Mouse (Mus musculus): ENCODE data around the gene Fcrla. TPM values are rescaled to one million over a fixed set of nuclear protein-coding genes. Genes with fewer than 3 reads are reported as not detected.

Gene Fcrla
- total RNA-seq, 1 experiment, result not detected

DNA sequence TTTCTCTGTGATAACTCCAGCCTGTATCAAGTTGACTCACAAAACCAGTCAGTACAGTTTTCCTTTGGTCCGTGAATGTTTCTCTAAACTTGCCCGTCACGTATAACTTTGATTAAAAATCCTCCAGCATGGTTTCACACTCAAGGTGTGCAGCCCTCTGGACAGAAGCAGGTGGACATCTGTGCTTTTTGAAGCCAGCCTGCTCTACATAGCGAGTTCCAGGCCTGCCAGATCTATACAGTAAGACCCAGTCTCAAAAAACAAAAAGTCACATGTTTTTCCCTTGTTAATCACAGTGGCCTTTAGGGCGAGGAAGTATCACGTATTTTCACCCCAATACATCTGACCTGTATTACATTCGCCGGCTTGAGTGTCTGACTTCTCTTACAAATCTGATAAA, 43.0 kb downstream of the Fcrla start:
- in situ Hi-C loops (cut with MboI; ENCODE audit: low sequenced_read_pairs in 2 of 2, unreplicated experiment in 2 of 2), result loop anchor here (25.0 kb wide), 2 partner anchors 103 to 353 kb away; partner anchors contain the start of genes Apoa2 (in 1 of the 2), Fcer1g (in 1 of the 2) and Fcgr2b (in 1 of the 2)
- TF ChIP-seq CHD2 (IDR thresholded peaks at IDR 0.05; ENCODE audit: low read depth, low read length) (no peak), MAFK (IDR thresholded peaks at IDR 0.05; ENCODE audit: insufficient read depth, low read depth, low read length) (no peak), HCFC1 (IDR thresholded peaks at IDR 0.05; ENCODE audit: borderline replicate concordance, insufficient read depth, low read length) (no peak), ZNF384 (IDR thresholded peaks at IDR 0.05; ENCODE audit: low read depth, low read length) (no peak), ZC3H11A (IDR thresholded peaks at IDR 0.05; ENCODE audit: borderline replicate concordance, low read depth, low read length) (no peak)
- Histone ChIP-seq H3K4me3 (ENCODE audit: insufficient read depth in 1 of 2, low read depth in 1 of 2, low read length in 2 of 2, poor library complexity in 1 of 2, severe bottlenecking in 1 of 2) (peak overlapping the region; percentile 95 to 98), H3K36me3 (ENCODE audit: control insufficient read depth, insufficient read depth, low read length, poor library complexity, severe bottlenecking) (peaks cover 5% of the 10 kb centered on the region), H3K9ac (ENCODE audit: insufficient read depth, low read depth, low read length, poor library complexity, severe bottlenecking) (peak overlapping the region; percentile 96; the same call in 1 of the 2 replicates), H3K27ac (ENCODE audit: insufficient read depth, low read depth, low read length, poor library complexity, severe bottlenecking) (no peak overlapping the region), H3K4me1 (ENCODE audit: control insufficient read depth in 2 of 2, insufficient read depth in 2 of 2, low read length in 2 of 2, poor library complexity in 1 of 2) (peaks cover 2 to 4% of the 10 kb centered on the region in 2 experiments; a peak in 2 of 4 replicates), H3K9me3 (ENCODE audit: control insufficient read depth, insufficient read depth, low read depth, low read length) (no peaks in the 10 kb centered on the region)
- no peak for DNase-seq (ENCODE audit: low read depth, low spot score)

DNA sequence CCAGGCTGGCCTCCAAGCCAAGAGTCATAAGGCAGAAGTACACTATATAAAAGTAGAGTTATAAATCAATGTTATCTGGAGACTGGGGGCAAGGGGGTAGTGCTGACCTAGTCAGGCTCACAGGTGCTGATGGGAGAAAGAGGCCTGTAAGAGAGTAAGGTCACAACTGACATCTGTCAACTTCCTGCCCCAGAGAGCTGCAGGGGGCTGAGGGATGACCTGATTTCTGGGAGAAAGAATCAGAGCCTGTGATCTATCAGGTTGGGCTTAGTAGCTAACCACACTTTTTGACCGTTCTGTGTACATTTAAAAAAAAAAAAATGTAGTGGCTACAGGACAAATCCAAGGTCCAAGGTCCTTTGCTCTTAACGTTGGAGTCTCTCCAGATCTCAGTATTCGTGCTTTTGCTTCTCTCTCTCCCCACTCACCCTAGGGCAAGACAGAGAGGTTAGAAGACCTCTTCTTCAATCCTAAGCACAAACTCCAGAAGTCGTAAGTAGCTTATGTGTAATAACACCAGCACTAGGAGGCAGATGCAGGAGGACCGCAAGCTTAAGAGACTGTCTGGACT, 44.4 kb downstream of the Fcrla start:
- H3K4me3 ChIP-seq (ENCODE audit: insufficient read depth in 1 of 2, low read depth in 1 of 2, low read length in 2 of 2, poor library complexity in 1 of 2, severe bottlenecking in 1 of 2), result no peak overlapping the region
- TF ChIP-seq HCFC1 (IDR thresholded peaks at IDR 0.05; ENCODE audit: borderline replicate concordance, insufficient read depth, low read length) (no peak), ZC3H11A (IDR thresholded peaks at IDR 0.05; ENCODE audit: borderline replicate concordance, low read depth, low read length) (no peak), MAFK (IDR thresholded peaks at IDR 0.05; ENCODE audit: insufficient read depth, low read depth, low read length) (no peak), ZNF384 (IDR thresholded peaks at IDR 0.05; ENCODE audit: low read depth, low read length) (no peak), CHD2 (IDR thresholded peaks at IDR 0.05; ENCODE audit: low read depth, low read length) (no peak)
- no peak for DNase-seq (ENCODE audit: low read depth, low spot score)
- peaks cover 7% of the 10 kb centered on the region for H3K36me3 ChIP-seq (ENCODE audit: control insufficient read depth, insufficient read depth, low read length, poor library complexity, severe bottlenecking)
- H3K27ac ChIP-seq (ENCODE audit: insufficient read depth, low read depth, low read length, poor library complexity, severe bottlenecking), result no peak overlapping the region
- peaks cover 2 to 4% of the 10 kb centered on the region in 2 experiments; a peak in 2 of 4 replicates for H3K4me1 ChIP-seq (ENCODE audit: control insufficient read depth in 2 of 2, insufficient read depth in 2 of 2, low read length in 2 of 2, poor library complexity in 1 of 2)
- no peak overlapping the region for H3K9ac ChIP-seq (ENCODE audit: insufficient read depth, low read depth, low read length, poor library complexity, severe bottlenecking)
- in situ Hi-C loops (cut with MboI; ENCODE audit: low sequenced_read_pairs in 2 of 2, unreplicated experiment in 2 of 2), result loop anchor here (25.0 kb wide), 2 partner anchors 104 to 354 kb away; partner anchors contain the start of genes Apoa2 (in 1 of the 2), Fcer1g (in 1 of the 2) and Fcgr2b (in 1 of the 2)
- no peaks in the 10 kb centered on the region for H3K9me3 ChIP-seq (ENCODE audit: control insufficient read depth, insufficient read depth, low read depth, low read length)

- DNase-seq (ENCODE audit: low read depth, low spot score), result no peak
- no peaks in the 10 kb centered on the region for H3K9me3 ChIP-seq (ENCODE audit: control insufficient read depth, insufficient read depth, low read depth, low read length)
- H3K4me3 ChIP-seq (ENCODE audit: insufficient read depth in 1 of 2, low read depth in 1 of 2, low read length in 2 of 2, poor library complexity in 1 of 2, severe bottlenecking in 1 of 2), result no peak overlapping the region
- H3K27ac ChIP-seq (ENCODE audit: insufficient read depth, low read depth, low read length, poor library complexity, severe bottlenecking), result no peak overlapping the region
- peaks cover 0 to under 1% of the 10 kb centered on the region in 2 experiments; a peak in 1 of 4 replicates for H3K4me1 ChIP-seq (ENCODE audit: control insufficient read depth in 2 of 2, insufficient read depth in 2 of 2, low read length in 2 of 2, poor library complexity in 1 of 2)
- in situ Hi-C loops (cut with MboI; ENCODE audit: low sequenced_read_pairs in 2 of 2, unreplicated experiment in 2 of 2), result loop anchor here (25.0 kb wide), 2 partner anchors 110 to 360 kb away; partner anchors contain the start of genes Apoa2 (in 1 of the 2), Fcer1g (in 1 of the 2) and Fcgr2b (in 1 of the 2)
- peaks cover 12% of the 10 kb centered on the region for H3K36me3 ChIP-seq (ENCODE audit: control insufficient read depth, insufficient read depth, low read length, poor library complexity, severe bottlenecking)
- H3K9ac ChIP-seq (ENCODE audit: insufficient read depth, low read depth, low read length, poor library complexity, severe bottlenecking), result no peak overlapping the region
- TF ChIP-seq ZNF384 (IDR thresholded peaks at IDR 0.05; ENCODE audit: low read depth, low read length), result no peak
- no peak for TF ChIP-seq CHD2 (IDR thresholded peaks at IDR 0.05; ENCODE audit: low read depth, low read length)
- no peak for TF ChIP-seq MAFK (IDR thresholded peaks at IDR 0.05; ENCODE audit: insufficient read depth, low read depth, low read length)
- no peak for TF ChIP-seq HCFC1 (IDR thresholded peaks at IDR 0.05; ENCODE audit: borderline replicate concordance, insufficient read depth, low read length)
- TF ChIP-seq ZC3H11A (IDR thresholded peaks at IDR 0.05; ENCODE audit: borderline replicate concordance, low read depth, low read length), result no peak
Observed at GRCm38 (mm10) chr1:170876906-170877305, 50.5 kb downstream of the Fcrla start.

GRCm38 (mm10) chr1:170875676-170876075, 51.7 kb downstream of the Fcrla start:
- Histone ChIP-seq H3K4me1 (ENCODE audit: control insufficient read depth in 2 of 2, insufficient read depth in 2 of 2, low read length in 2 of 2, poor library complexity in 1 of 2) (peaks cover 2 to 3% of the 10 kb centered on the region in 2 experiments; a peak in 2 of 4 replicates), H3K27ac (ENCODE audit: insufficient read depth, low read depth, low read length, poor library complexity, severe bottlenecking) (no peak overlapping the region), H3K36me3 (ENCODE audit: control insufficient read depth, insufficient read depth, low read length, poor library complexity, severe bottlenecking) (peaks cover 11% of the 10 kb centered on the region), H3K9ac (ENCODE audit: insufficient read depth, low read depth, low read length, poor library complexity, severe bottlenecking) (no peak overlapping the region), H3K4me3 (ENCODE audit: insufficient read depth in 1 of 2, low read depth in 1 of 2, low read length in 2 of 2, poor library complexity in 1 of 2, severe bottlenecking in 1 of 2) (no peak overlapping the region), H3K9me3 (ENCODE audit: control insufficient read depth, insufficient read depth, low read depth, low read length) (no peaks in the 10 kb centered on the region)
- no peak for DNase-seq (ENCODE audit: low read depth, low spot score)
- in situ Hi-C loops (cut with MboI; ENCODE audit: low sequenced_read_pairs in 2 of 2, unreplicated experiment in 2 of 2), result loop anchor here (25.0 kb wide), 2 partner anchors 112 to 362 kb away; partner anchors contain the start of genes Apoa2 (in 1 of the 2), Fcer1g (in 1 of the 2) and Fcgr2b (in 1 of the 2)
- TF ChIP-seq HCFC1 (IDR thresholded peaks at IDR 0.05; ENCODE audit: borderline replicate concordance, insufficient read depth, low read length) (no peak), CHD2 (IDR thresholded peaks at IDR 0.05; ENCODE audit: low read depth, low read length) (no peak)

Measured in ES-E14 (cell line).